Mouse (Mus musculus) ES-E14 (cell line): Measurements from ENCODE around the gene Dock10.

Experiments used
- CHD2 ChIP-seq: IDR thresholded peaks from 2 replicates; pipeline ENCODE4 v1.6.1; 2014; ENCODE audit warnings: mild to moderate bottlenecking, low read depth, low read length, inconsistent platforms
- MAFK ChIP-seq: IDR thresholded peaks from 2 replicates; pipeline ENCODE4 v1.6.1; 2014; ENCODE audit warnings: mild to moderate bottlenecking, low read depth, low read length, inconsistent platforms; ENCODE audit not compliant: insufficient read depth
- ZC3H11A ChIP-seq: IDR thresholded peaks from 2 replicates; pipeline ENCODE4 v1.6.1; 2012; ENCODE audit warnings: low read depth, mild to moderate bottlenecking, inconsistent platforms, low read length, borderline replicate concordance
- ZNF384 ChIP-seq: IDR thresholded peaks from 2 replicates; pipeline ENCODE4 v1.6.1; 2012; ENCODE audit warnings: low read depth, low read length, inconsistent platforms

DNA sequence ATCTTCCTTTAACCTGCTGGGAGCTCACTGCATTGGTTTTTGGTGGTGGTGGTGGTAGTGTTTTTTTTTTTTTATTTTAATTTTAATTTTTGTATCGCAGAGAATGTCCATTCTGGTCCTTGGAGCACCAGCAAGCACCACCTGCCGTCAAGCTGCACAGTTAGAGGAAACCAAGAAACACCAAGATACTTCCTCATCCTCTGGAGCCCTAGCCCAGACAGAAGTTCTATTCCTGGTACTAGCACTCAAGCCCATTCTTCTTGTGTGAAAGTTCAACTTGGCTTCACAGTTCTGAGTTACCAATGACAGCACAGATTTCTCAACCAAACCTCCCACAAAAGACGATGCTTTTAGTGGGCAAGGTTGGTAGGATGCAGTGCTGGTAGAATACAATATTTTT is 86.6 kb downstream of the Dock10 start:
- no peak for TF ChIP-seq MAFK
- no peak for TF ChIP-seq CHD2
- no peak for TF ChIP-seq ZC3H11A
- no peak for TF ChIP-seq ZNF384
